Mouse (Mus musculus): Measurements from ENCODE around the gene Tshz2.

DNA sequence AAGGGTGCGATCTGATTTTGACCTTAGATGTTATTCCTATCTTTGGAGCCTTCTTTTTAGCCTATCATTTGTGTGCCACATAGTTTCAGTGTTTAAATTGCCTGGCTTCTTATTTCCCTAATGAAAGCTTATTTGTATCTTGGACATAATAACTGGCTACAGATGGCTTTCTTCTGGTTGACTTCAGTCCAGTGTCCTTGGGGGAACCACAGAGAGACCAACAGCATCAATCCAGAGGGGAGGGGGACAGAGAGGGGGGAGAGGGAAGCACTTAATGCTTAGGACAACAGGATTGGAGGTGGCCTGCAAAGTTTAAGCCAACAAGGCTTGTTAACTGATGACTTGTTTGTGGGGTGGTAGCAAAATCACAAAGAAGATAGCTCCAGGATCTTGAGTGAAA lies 356.4 kb downstream of the Tshz2 start:
- TF ChIP-seq CTCF (IDR thresholded peaks at IDR 0.05; ENCODE audit: insufficient read depth, low read length) (no peak), POLR2A (IDR thresholded peaks at IDR 0.05; ENCODE audit: borderline replicate concordance, extremely low read depth, low read depth, low read length) (no peak)

Data from lung, adult 2 months (tissue).